Mouse (Mus musculus) heart, adult 2 months (tissue): ENCODE data around the gene Qars. TPM values are rescaled to one million over a fixed set of nuclear protein-coding genes. Genes with fewer than 3 reads are reported as not detected.

Experiments
- DNase-seq, 2 experiments: peaks; one replicate each; pipeline ENCODE4 v3.0.0; 2021
- H3K27ac ChIP-seq: fragments of 200-600 bp; 2 replicates; pipeline ENCODE4 v1.8.1; 2022
- H3K27me3 ChIP-seq: fragments of 200-500 bp; 2 replicates; pipeline ENCODE4 v1.6.1; 2012; ENCODE audit warnings: mild to moderate bottlenecking, low read length, inconsistent platforms, mixed read lengths; ENCODE audit not compliant: control insufficient read depth, insufficient read depth
- H3K36me3 ChIP-seq: fragments of 200-500 bp; 2 replicates; pipeline ENCODE4 v1.6.1; 2012; ENCODE audit warnings: low read length, inconsistent platforms; ENCODE audit not compliant: control insufficient read depth, insufficient read depth
- H3K4me1 ChIP-seq: fragments of 200-500 bp; 2 replicates; pipeline ENCODE4 v1.6.1; 2011; ENCODE audit warnings: low read length; ENCODE audit not compliant: control insufficient read depth, insufficient read depth
- H3K4me3 ChIP-seq: fragments of 200-600 bp; 2 replicates; pipeline ENCODE4 v1.8.1; 2022
- H3K79me2 ChIP-seq: fragments of 200-500 bp; replicated peaks from 2 replicates; pipeline ENCODE4 v1.6.1; 2012; ENCODE audit warnings: mild to moderate bottlenecking, inconsistent platforms, low read length, moderate library complexity, mixed read lengths; ENCODE audit not compliant: control insufficient read depth, insufficient read depth
- H3K9ac ChIP-seq: fragments of 200-500 bp; 2 replicates; pipeline ENCODE4 v1.6.1; 2012; ENCODE audit warnings: low read depth, mild to moderate bottlenecking, control low read depth, inconsistent platforms, low read length, mixed read lengths
- CTCF ChIP-seq: fragments of 200-600 bp; IDR thresholded peaks from 2 replicates; pipeline ENCODE4 v1.8.1; 2022; ENCODE audit warnings: antibody characterized with exemption, mild to moderate bottlenecking, moderate library complexity
- EP300 ChIP-seq: fragments of 200-500 bp; IDR thresholded peaks from 2 replicates; pipeline ENCODE4 v1.6.1; 2011; ENCODE audit warnings: low read depth, low read length, control low read depth; ENCODE audit not compliant: insufficient read depth
- POLR2A ChIP-seq: fragments of 200-500 bp; IDR thresholded peaks from 2 replicates; pipeline ENCODE4 v1.6.1; 2011; ENCODE audit warnings: mild to moderate bottlenecking, low read depth, low read length, control low read depth; ENCODE audit not compliant: insufficient read depth
- WGBS: fragments of 180-500 bp; shearing (Covaris S2); methylation state at CpG from one replicate; pipeline ENCODE4 v1.1.7; 2018; 5-methylcytosine and 5-hydroxymethylcytosine counted together
- intact Hi-C: fragments of 180-260 bp; cut with DNase I; formaldehyde crosslinking; loops from one replicate; pipeline ENCODE4 v1.15.1; 2025
- polyA plus RNA-seq: library from polyadenylated mRNA; depleted of rRNA; stranded (reverse); fragments of >200 nt; gene quantifications from 2 replicates; pipeline ENCODE4 v1.2.3, GENCODE M21; 2012
- total RNA-seq, 2 experiments: library from RNA; stranded (reverse); gene quantifications; 2 replicates each; pipeline ENCODE4 v1.2.3; 2021

Qars gene
- total and polyA plus RNA-seq, 3 experiments: 68.4 to 108 (median 76.3) TPM

DNA sequence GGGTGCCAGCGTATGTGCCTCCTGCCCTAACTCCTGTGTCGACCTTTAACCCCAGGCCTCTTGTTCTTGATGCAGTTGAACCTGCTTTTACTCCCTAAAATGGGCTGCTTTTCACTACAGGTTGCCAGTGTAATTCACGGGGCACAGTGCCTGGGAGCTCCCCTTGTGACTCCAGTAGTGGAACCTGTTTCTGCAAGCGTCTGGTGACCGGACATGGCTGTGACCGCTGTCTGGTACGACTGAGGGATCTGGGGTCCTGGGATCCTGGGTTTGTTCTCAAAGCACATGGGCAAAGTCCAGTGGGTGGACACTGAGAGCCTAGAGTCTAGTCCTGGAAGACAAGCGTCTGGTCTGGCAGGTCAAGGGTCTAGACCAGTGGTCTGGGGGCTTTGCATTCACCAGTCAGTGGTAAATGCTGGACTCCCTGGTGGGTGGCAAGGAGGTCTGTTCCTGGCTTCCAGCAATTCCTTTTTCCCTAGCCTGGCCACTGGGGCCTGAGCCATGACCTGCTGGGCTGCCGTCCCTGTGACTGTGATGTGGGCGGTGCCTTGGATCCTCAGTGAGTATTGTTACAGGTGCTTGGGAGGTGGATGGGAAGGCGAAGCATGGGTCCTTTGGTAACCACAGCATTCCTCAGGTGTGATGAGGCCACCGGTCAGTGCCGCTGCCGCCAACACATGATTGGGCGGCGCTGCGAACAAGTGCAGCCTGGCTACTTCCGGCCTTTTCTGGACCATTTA is 24.3 kb upstream of the Qars start:
- DNase-seq: no peak
- WGBS: 86% methylated on average over 18 of the region's 18 CpGs
- Histone ChIP-seq H3K9ac (no peak overlapping the region), H3K36me3 (no peaks in the 10 kb centered on the region), H3K4me3 (peak overlapping the region; percentile 2; the same call in 1 of the 2 replicates), H3K27me3 (no peaks in the 10 kb centered on the region), H3K4me1 (peaks cover 11% of the 10 kb centered on the region), H3K27ac (no peak overlapping the region; the same call in 1 of the 2 replicates), H3K79me2 (peaks cover 8% of the 10 kb centered on the region)
- intact Hi-C loops: no loop called here
- TF ChIP-seq CTCF: no peak
- 0 out of 2 replicates have a peak, but pooled peaks have one; percentile 27 for TF ChIP-seq POLR2A

DNA sequence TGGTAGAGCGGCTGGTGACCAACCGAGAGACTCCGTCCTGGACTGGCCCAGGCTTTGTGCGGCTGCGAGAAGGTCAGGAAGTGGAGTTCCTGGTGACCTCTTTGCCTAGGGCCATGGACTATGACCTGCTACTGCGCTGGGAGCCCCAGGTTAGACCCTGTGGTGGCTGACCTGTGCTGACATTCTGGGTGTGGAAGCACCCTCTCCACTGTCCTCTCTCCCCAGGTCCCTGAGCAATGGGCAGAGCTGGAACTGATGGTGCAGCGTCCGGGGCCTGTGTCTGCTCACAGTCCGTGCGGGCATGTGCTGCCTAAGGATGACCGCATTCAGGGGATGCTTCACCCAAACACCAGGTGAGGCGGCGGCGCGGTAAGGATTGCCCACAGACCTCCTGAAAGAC is 23.5 kb upstream of the Qars start:
- H3K27ac ChIP-seq: no peak overlapping the region
- no peaks in the 10 kb centered on the region for H3K36me3 ChIP-seq
- 94% methylated on average over 15 of the region's 15 CpGs for WGBS
- TF ChIP-seq POLR2A (no peak), CTCF (no peak), EP300 (no peak)
- peaks cover 10% of the 10 kb centered on the region for H3K4me1 ChIP-seq
- intact Hi-C loops: no loop called here
- DNase-seq: no peak
- H3K79me2 ChIP-seq: peaks cover 8% of the 10 kb centered on the region
- no peaks in the 10 kb centered on the region for H3K27me3 ChIP-seq
- no peak overlapping the region for H3K4me3 ChIP-seq
- no peak overlapping the region for H3K9ac ChIP-seq

DNA sequence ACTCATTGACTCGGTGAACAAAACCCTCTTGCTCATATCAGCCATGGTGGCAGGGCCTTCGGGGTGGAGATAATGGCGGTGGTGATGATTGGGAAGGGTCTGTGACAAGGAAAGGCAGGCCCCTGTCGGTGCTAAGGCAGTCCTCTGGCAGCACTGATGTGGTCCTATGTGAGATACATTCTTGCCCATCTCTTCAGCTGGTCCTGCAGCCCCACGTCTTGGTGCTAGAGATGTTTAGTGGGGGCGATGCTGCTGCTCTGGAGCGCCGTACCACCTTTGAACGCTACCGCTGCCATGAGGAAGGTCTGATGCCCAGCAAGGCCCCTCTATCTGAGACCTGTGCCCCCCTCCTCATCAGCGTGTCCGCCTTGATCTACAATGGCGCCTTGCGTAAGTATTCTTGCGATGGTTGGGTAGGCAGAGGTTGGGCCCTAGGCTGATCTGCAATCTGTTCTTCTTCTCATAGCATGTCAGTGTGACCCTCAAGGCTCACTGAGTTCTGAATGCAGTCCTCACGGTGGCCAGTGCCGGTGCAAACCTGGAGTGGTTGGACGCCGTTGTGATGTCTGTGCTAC is 22.1 kb upstream of the Qars start:
- Histone ChIP-seq H3K27ac (no peak overlapping the region), H3K27me3 (no peaks in the 10 kb centered on the region), H3K79me2 (peaks cover 3% of the 10 kb centered on the region), H3K9ac (no peak overlapping the region), H3K4me3 (no peak overlapping the region), H3K4me1 (peaks cover 9% of the 10 kb centered on the region), H3K36me3 (no peaks in the 10 kb centered on the region)
- 94% methylated on average over 19 of the region's 19 CpGs for WGBS
- DNase-seq: no peak
- TF ChIP-seq CTCF (no peak), EP300 (no peak), POLR2A (no peak)
- intact Hi-C loops: no loop called here

DNA sequence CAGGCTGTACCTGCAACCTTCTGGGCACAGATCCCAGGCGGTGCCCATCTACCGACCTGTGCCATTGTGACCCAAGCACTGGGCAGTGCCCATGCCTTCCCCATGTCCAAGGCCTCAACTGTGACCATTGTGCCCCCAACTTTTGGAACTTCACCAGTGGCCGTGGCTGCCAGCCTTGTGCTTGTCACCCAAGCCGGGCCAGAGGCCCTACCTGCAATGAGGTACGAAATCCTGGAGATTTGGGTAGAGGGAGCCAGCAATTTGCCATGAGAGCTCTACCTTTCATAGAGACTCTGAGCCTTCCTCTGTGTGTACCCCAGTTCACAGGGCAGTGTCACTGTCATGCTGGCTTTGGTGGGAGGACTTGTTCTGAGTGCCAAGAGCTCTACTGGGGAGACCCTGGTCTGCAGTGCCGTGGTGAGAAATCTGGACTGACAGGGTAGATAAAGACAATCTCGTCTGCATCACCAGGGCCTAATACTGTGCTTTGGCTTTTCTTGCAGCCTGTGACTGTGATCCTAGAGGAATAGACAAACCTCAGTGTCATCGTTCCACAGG is 20.5 kb upstream of the Qars start:
- no peak for DNase-seq
- H3K4me1 ChIP-seq: peaks cover 5% of the 10 kb centered on the region
- H3K27me3 ChIP-seq: no peaks in the 10 kb centered on the region
- WGBS: 89% methylated on average over 8 of the region's 8 CpGs
- TF ChIP-seq POLR2A (no peak), CTCF (no peak), EP300 (no peak)
- H3K9ac ChIP-seq: no peak overlapping the region
- H3K79me2 ChIP-seq: peaks cover 2% of the 10 kb centered on the region; the same call in 1 of the 2 replicates
- no peak overlapping the region for H3K4me3 ChIP-seq
- intact Hi-C loops: no loop called here
- no peak overlapping the region for H3K27ac ChIP-seq
- H3K36me3 ChIP-seq: peaks cover 2% of the 10 kb centered on the region; the same call in 1 of the 2 replicates

DNA sequence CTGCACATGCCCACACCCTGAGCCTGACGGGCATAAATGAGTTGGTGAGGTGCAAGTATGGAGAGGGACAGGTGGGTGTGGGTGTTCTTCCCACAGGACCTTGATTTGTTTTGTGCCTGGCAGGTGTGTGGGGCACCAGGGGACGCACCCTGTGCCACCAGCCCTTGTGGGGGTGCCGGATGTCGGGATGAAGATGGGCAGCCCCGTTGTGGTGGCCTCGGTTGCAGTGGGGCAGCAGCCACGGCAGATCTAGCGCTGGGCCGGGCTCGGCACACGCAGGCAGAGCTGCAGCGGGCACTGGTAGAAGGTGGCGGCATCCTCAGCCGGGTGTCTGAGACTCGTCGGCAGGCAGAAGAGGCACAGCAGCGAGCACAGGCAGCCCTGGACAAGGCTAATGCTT is 19.1 kb upstream of the Qars start:
- 89% methylated on average over 17 of the region's 17 CpGs for WGBS
- H3K36me3 ChIP-seq: peaks cover 6% of the 10 kb centered on the region
- no peak for TF ChIP-seq POLR2A
- TF ChIP-seq CTCF: no peak
- no peak for TF ChIP-seq EP300
- H3K79me2 ChIP-seq: peaks cover 2% of the 10 kb centered on the region; the same call in 1 of the 2 replicates
- no peak for DNase-seq
- intact Hi-C loops: no loop called here
- H3K4me3 ChIP-seq: no peak overlapping the region
- H3K27ac ChIP-seq: no peak overlapping the region
- H3K9ac ChIP-seq: no peak overlapping the region
- no peaks in the 10 kb centered on the region for H3K27me3 ChIP-seq
- H3K4me1 ChIP-seq: peaks cover 7% of the 10 kb centered on the region

DNA sequence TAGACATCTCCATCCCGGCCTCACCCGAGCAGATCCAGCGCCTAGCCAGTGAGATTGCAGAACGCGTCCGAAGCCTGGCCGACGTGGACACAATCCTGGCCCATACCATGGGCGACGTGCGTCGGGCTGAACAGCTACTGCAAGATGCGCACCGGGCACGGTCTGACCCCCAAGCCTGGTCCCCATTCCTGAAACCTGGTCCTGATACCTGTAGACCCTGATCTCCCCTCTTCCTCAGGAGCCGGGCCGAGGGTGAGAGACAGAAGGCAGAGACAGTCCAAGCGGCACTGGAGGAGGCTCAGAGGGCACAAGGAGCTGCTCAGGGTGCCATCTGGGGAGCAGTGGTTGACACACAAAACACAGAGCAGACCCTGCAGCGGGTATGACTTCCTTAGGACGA is 18.3 kb upstream of the Qars start:
- no peak overlapping the region for H3K9ac ChIP-seq
- no peak for DNase-seq
- TF ChIP-seq EP300 (no peak), POLR2A (no peak), CTCF (no peak)
- H3K27me3 ChIP-seq: no peaks in the 10 kb centered on the region
- intact Hi-C loops: no loop called here
- WGBS: 95% methylated on average over 20 of the region's 20 CpGs
- H3K4me1 ChIP-seq: peaks cover 7% of the 10 kb centered on the region
- H3K79me2 ChIP-seq: peaks cover under 1% of the 10 kb centered on the region; the same call in 1 of the 2 replicates
- peaks cover 6% of the 10 kb centered on the region for H3K36me3 ChIP-seq
- H3K27ac ChIP-seq: no peak overlapping the region
- H3K4me3 ChIP-seq: no peak overlapping the region
